Mouse (Mus musculus) brown adipose tissue, adult 24 weeks (tissue): ENCODE data around the gene Adgrl2. TPM values are rescaled to one million over a fixed set of nuclear protein-coding genes. Genes with fewer than 3 reads are reported as not detected.

Source experiments
- H3K27ac ChIP-seq: fragments of 200-500 bp; replicated peaks from 2 replicates; pipeline ENCODE4 v1.5.1; 2012; ENCODE audit warnings: low read depth, mild to moderate bottlenecking, low read length
- H3K4me1 ChIP-seq: fragments of 200-500 bp; 2 replicates; pipeline ENCODE4 v1.6.1; 2012; ENCODE audit warnings: low read length, mixed read lengths; ENCODE audit not compliant: control insufficient read depth, insufficient read depth, insufficient read length
- H3K4me3 ChIP-seq: fragments of 200-500 bp; 2 replicates; pipeline ENCODE4 v1.5.1; 2012; ENCODE audit warnings: low read depth, mild to moderate bottlenecking, low read length, moderate library complexity; ENCODE audit not compliant: insufficient read depth
- polyA plus RNA-seq: library from polyadenylated mRNA; stranded (reverse); fragments of >200 nt; gene quantifications from 2 replicates; pipeline ENCODE4 v1.2.4, GENCODE M21; 2012; ENCODE audit not compliant: missing spikeins, insufficient read depth, insufficient read length

Gene Adgrl2
- polyA plus RNA-seq, 1 experiment, result 5.0 TPM

DNA sequence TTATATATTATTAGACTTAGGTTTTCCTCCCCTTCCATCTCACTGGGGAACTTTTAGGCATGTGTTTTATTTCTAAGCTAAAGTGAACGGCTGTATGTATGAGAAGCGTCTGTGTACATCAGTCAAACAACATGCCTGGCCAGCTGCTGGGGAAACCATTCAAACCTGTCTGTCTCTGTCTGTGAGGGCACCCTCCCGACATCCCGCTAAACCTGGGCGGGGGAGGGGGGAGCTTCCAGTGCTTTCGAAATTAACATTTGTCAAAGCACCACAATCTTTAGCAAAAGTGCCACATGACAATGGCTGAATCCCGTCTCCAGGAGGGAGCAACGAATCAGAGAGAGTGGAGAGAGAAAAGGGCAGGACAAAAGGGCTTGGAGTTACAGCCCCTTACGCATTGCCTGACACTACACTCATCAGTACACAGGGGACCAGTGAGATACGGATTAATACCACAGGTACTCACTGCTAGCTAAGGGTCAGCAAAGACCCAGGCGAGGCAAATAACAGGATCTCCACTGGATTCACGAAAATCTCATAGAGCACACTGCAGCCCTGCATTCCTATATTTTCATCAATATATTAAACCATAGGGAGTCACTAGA lies 135.9 kb downstream of the Adgrl2 start:
- H3K4me1 ChIP-seq, result peaks cover 12% of the 10 kb centered on the region
- H3K4me3 ChIP-seq, result no peak overlapping the region
- no peak overlapping the region for H3K27ac ChIP-seq

DNA sequence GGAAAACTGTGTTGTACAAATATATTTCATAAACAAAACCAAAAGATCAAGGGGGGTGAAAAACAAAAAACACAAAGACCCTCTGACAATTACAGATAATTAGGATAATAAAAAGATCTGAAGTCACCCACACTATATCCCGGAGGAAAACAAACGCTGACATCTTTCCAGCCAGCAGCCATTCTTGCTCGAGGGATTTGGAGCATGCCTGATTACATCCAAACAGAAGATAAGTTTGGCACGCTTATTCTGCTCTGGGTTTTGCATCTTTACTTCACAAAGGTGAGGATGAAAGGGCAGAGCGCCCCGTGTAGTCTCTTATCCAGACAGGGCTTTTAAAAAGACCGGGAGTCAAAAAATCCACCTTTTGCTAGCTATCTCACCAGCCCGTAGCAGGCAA lies 137.0 kb downstream of the Adgrl2 start:
- Histone ChIP-seq H3K4me1 (peaks cover 12% of the 10 kb centered on the region), H3K27ac (no peak overlapping the region)

DNA sequence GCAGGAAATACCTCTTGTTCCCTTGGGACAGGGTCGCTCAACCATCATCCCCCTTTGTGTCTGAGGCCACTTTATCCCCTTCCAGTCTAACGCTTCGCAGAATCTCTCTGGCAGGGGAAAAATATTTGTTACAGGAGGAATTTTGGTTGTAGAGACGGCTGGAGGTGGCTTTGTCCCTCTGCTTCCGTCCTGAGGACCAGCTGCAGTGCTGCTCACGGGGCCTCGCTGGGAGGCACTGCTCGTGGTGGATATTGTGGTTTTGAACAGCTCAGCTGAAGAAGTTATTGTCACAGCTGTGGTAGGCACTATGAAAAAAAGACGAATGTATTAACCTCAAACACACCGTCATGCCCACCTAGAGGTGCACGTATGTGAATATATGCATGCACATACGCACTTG lies 137.8 kb downstream of the Adgrl2 start:
- Histone ChIP-seq H3K27ac (peak overlapping the region; percentile 2; the same call in 1 of the 2 replicates), H3K4me1 (peaks cover 12% of the 10 kb centered on the region), H3K4me3 (no peak overlapping the region)

More for the DNA sequence above, 137.0 kb downstream of the Adgrl2 start:
- H3K4me3 ChIP-seq, result no peak overlapping the region

DNA sequence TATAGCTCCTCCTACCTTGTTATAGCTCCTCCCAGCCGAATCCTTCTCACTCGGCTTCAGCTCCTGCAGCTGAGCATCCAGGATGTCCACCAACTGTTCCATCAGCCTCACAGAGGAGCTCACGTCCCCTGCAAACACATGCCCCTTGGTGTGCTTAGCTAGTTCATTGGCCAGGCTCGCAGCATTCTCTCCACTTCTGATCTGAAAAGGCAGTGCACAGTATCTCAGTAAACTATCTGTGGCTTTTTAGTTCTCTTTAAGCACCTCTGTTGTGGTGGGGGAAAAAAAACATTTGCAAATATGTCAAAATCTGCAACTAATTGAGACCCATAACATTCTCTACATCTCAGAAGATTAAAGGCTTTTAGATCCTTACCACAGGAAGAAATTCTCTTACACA lies 139.5 kb downstream of the Adgrl2 start:
- Histone ChIP-seq H3K4me1 (peaks cover 12% of the 10 kb centered on the region), H3K27ac (no peak overlapping the region), H3K4me3 (no peak overlapping the region)

DNA sequence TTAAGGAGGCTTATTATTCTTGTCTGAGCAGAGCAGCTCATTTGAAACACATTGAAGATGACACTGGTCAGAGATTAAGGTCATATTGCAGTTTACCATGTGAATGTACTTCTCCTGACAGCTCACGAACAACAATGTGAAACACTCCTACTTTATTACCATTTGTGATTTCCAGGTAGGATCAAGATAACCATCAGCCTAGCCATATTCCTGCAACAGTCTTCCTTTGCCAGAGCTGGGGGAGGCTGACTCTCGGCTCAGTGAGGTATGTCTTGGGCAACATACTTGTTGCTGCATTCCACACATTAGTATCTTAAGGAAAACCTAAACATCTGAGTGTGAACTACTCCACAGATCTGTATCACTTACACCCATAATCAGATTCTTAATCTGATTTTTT lies 142.0 kb downstream of the Adgrl2 start:
- Histone ChIP-seq H3K4me1 (peaks cover 12% of the 10 kb centered on the region), H3K27ac (no peak overlapping the region), H3K4me3 (no peak overlapping the region)

DNA sequence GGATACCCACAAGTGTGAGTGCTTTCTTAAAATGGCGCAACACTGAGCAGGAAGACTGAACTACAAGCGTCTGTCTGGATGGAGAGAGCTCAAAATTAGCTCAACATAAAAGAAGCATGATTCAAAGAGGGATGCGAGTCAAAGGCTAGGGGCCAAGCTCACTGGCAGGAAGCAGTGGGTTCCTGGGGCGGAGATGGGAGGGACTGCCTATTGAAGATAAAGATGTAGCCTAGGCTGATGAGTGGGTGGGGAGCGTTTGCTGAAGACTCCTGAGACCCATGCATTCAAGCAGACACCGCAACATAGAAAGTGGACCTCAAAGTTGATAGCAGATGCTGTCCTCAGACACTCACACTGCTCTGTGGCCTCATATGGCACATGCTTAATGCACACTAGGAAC lies 146.2 kb downstream of the Adgrl2 start:
- Histone ChIP-seq H3K4me3 (no peak overlapping the region), H3K4me1 (peaks cover 21% of the 10 kb centered on the region), H3K27ac (no peak overlapping the region)

DNA sequence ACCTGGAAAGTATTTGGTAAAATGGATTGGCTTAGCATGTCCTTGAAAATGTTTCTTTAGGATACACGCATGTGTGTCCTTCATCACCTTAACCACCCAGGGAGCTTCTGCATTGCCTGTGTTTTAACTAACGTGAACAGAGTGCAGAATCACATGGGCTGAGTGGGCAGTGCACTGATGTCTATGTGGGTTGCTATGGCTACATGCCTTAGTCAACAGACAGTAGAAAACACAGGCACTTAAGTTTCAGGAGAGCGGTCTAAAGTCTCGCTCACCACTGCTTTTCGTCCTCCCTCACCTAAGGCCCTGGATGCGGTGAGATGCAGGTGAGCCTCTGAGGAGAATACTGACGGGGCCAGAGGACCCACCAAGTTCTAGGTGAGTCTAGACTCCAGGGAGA lies 147.8 kb downstream of the Adgrl2 start:
- peaks cover 24% of the 10 kb centered on the region for H3K4me1 ChIP-seq
- peak overlapping the region; percentile 60 for H3K27ac ChIP-seq

DNA sequence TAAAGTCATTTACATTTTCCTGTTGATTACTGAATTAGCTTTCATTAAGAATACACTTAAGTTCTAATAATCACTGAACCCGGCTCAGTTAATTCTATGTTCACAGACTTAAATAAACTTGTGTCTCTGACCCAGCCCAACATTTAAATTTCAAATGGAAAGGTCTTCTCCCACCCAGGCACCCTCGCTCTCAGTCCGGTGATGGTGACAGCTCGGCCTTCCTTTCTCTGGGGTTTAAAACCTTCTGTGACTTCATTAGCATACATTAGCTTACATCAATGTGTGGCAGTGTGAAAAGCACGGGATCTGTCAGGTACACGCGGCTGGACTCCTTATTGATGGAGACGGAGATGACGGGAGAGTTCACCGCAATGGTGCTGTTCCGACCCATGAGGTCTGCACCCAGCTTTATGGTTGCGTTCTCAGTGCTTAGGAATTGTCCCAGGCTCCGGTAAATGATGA lies 151.5 kb downstream of the Adgrl2 start:
- Histone ChIP-seq H3K4me3 (no peak overlapping the region), H3K27ac (no peak overlapping the region), H3K4me1 (peaks cover 19% of the 10 kb centered on the region; the same call in 1 of the 2 replicates)

More for the DNA sequence above, 147.8 kb downstream of the Adgrl2 start:
- H3K4me3 ChIP-seq, result no peak overlapping the region

DNA sequence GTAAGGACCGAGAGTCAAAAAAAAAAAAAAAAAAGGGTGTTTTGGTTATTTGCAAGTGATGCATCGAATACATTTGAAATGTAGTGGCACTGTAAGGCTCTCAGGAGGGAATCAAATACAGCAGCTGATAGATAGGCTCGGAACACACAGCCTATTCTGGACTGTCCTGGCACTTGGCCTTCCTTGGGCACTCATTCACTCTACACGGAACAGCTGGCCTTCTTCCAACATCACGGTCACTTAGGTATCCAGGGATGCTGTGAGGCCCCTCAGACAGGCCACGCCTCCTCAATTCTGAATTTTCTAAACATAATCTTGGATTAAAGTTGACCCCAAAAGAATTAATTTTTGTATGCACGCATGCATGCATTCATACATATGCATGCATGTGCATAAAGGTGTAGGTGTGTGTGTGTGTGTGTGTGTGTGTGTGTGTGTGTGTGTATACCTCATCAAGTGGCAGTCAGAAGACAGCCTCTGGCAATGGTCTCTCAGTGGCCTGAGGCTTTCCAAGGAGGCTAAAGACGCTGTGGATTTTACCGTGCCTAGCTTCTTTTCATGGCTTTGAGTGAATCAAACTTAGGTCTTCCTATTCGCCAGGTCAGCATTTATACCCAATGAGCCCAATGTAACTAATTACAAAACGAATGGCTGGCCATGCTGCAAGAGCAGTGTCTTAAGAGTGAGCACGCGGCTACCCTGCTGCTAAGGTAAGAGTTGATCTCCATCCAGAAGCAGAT lies 152.1 kb downstream of the Adgrl2 start:
- H3K4me1 ChIP-seq, result peaks cover 19% of the 10 kb centered on the region; the same call in 1 of the 2 replicates
- H3K27ac ChIP-seq, result no peak overlapping the region
- no peak overlapping the region for H3K4me3 ChIP-seq

DNA sequence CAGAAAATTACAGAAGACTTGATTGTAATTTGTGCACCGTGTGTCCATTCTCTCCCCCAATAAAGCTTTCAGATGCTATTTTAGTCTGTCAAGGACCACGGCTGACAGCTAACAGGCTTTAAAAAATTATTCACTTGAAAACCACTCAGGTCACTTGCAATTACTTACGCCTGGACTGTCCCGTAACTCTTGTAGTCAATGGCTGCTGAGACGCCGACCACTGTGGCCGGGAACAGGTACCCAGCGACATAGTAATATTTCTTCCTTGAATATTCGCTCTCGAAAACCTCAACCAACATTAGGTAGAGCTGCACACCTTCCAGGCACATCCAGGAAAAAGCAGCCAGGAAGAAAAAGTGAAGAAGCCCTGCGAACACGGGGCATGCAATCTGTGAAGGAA lies 155.2 kb downstream of the Adgrl2 start:
- H3K4me3 ChIP-seq, result no peak overlapping the region
- H3K4me1 ChIP-seq, result peaks cover 9% of the 10 kb centered on the region; the same call in 1 of the 2 replicates
- no peak overlapping the region for H3K27ac ChIP-seq

DNA sequence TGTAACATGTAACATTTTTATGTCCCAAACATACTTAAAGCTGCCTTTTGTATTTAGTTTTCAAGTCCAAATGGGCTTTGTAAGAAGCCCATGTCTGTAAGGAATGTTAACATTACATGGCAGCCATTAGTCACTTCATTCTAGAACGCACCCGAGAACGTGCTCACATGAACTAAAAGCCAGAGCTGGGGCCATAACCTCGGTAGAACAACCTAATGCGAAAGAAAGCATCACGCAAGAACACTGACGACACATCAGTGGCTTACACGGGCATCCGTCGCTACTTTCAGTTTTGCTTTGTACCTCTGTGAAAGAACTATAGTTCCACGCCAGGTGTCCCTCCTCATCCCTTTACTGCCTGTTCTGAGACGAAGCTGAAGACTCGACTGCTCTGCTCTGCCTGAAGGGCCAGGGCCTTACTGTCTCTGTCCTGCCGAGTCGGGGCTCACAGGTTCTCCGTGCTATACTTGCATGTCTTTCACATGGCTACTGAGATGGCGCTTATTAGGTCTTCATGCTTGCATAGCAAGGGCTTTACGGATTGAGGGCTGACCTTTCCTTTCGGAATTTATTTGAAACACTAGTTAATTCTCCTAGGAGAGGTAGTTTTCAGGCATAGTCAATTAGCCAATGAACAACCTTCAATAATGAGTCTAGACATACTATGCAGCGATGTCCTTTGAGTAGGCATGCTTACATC lies 157.1 kb downstream of the Adgrl2 start:
- H3K4me1 ChIP-seq, result no peaks in the 10 kb centered on the region

DNA sequence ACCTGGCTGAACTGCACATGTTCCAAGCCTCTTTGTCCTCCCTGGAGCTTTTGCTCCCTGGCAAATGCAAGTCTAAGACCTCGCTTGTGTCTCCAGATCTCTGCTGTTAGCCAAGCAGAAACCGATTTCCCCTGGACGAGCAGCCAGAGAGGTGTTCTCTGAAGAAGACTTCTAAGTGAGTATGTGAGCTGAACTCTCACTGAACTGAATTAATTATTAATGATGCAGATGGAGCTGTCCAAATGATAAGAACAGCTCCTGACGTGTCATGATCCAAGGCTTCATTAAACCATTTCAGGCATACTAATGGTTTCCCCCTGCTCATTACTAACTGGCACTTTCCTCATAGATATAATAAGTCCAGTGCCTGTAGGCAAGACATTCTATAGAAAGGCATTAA lies 158.4 kb downstream of the Adgrl2 start:
- Histone ChIP-seq H3K27ac (no peak overlapping the region), H3K4me3 (no peak overlapping the region)

More for the DNA sequence above, 157.1 kb downstream of the Adgrl2 start:
- no peak overlapping the region for H3K4me3 ChIP-seq
- no peak overlapping the region for H3K27ac ChIP-seq

DNA sequence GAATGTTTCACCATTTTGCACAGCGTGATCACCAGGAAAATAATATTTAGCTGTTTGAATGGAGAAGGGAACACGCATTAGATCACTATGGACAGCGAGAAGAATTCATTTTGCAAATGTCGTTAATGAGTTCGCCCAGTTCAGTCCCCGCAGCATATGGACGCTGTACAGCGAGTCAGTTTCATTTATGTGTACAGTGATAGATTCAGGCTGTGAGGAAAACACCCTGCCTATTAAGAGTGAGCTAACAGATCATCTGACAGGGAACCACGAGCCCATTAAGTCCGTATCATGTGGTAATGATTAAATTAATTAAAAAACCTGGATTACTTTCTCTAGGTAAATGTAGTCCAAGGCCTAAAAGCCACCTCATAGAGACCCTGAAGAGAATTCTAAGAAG lies 161.8 kb downstream of the Adgrl2 start:
- H3K4me1 ChIP-seq, result no peaks in the 10 kb centered on the region
- H3K27ac ChIP-seq, result no peak overlapping the region

More for the DNA sequence above, 158.4 kb downstream of the Adgrl2 start:
- H3K4me1 ChIP-seq, result no peaks in the 10 kb centered on the region

DNA sequence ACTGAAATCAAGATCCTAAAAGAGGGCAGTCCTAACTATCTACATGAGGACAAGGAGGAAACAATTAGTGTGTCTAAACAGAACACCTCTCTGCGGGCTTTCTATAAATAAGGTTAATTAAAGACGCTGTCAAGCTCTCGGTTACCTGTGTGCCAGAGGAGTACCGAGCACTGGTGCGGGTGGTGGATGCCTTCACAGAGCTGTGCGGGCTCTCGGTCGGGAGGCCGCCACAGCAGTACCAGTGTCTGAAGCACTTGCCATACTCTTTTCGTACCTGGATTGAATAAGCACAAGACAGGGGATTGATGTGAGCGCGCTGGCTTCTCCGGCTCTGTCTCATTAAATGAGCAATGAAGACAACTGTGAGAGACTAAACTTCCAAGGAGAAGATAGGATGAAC lies 166.8 kb downstream of the Adgrl2 start:
- H3K4me1 ChIP-seq, result no peaks in the 10 kb centered on the region
- H3K4me3 ChIP-seq, result no peak overlapping the region
- no peak overlapping the region for H3K27ac ChIP-seq

More for the DNA sequence above, 161.8 kb downstream of the Adgrl2 start:
- no peak overlapping the region for H3K4me3 ChIP-seq

DNA sequence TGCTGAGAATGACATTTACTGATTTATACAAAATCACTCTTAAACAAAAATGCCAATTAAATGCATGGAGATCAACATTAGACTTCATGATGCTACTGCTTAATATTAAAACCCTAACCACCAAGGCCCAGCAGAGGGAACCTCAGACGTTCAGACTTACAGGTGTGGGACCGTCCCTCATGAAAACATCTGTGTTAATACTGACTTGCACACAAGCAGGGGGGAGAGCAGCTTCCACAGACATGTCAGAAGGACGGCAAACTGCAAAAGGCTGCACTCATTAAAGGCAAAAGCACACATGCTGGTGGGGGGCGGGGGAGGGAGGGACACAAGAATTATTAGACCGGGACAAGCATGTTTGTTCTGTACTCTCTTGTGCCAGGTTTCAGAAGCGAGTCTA lies 168.7 kb downstream of the Adgrl2 start:
- H3K4me3 ChIP-seq, result no peak overlapping the region
- no peaks in the 10 kb centered on the region for H3K4me1 ChIP-seq
- H3K27ac ChIP-seq, result no peak overlapping the region
